Mouse (Mus musculus): Measurements from ENCODE around the gene Hmgcl. TPM values are rescaled to one million over a fixed set of nuclear protein-coding genes. Genes with fewer than 3 reads are reported as not detected.
A peak's percentile ranks its signal among the peaks of the same experiment; 100 is the strongest.

Gene Hmgcl
- total RNA-seq, 2 experiments from 2014 or later, result 72.7 to 86.8 TPM

GRCm38 (mm10) chr4:135954241-135954640, 8.0 kb downstream of the Hmgcl start:
- DNase-seq, result peak; percentile 79 to 86
- intact Hi-C loops (cut with DNase I), result no loop called here

- DNase-seq, result no peak
- intact Hi-C loops (cut with DNase I), result no loop called here
Measured at GRCm38 (mm10) chr4:135955886-135956285, 9.6 kb downstream of the Hmgcl start.

GRCm38 (mm10) chr4:135958354-135958753, 12.1 kb downstream of the Hmgcl start:
- intact Hi-C loops (cut with DNase I), result no loop called here
- DNase-seq, result no peak

GRCm38 (mm10) chr4:135960717-135961116, 14.5 kb downstream of the Hmgcl start:
- peak; percentile 79 to 85 for DNase-seq
- intact Hi-C loops (cut with DNase I), result loop anchor here (1.0 kb wide), 1 partner anchor 70 kb away; no protein-coding TSS in a partner anchor

GRCm38 (mm10) chr4:135961709-135962108, 15.5 kb downstream of the Hmgcl start:
- intact Hi-C loops (cut with DNase I), result loop anchor here (2.0 kb wide), 1 partner anchor 59 kb away; the partner anchor contains the start of gene Eloa

GRCm38 (mm10) chr4:135962198-135962597, 15.9 kb downstream of the Hmgcl start:
- DNase-seq, result no peak
- intact Hi-C loops (cut with DNase I), result loop anchor here (2.0 kb wide), 1 partner anchor 59 kb away; the partner anchor contains the start of gene Eloa

More at GRCm38 (mm10) chr4:135961709-135962108, 15.5 kb downstream of the Hmgcl start:
- DNase-seq, result no peak

- DNase-seq, result no peak
- intact Hi-C loops (cut with DNase I), result loop anchor here (2.0 kb wide), 1 partner anchor 58 kb away; the partner anchor contains the start of gene Eloa
Measured at GRCm38 (mm10) chr4:135962946-135963345, 16.7 kb downstream of the Hmgcl start.

- DNase-seq, result peak; percentile 94
- intact Hi-C loops (cut with DNase I), result loop anchor here (2.0 kb wide), 1 partner anchor 57 kb away; the partner anchor contains the start of gene Eloa
Measured at GRCm38 (mm10) chr4:135963457-135964193, 17.4 kb downstream of the Hmgcl start, which contains the start of gene Gale. Gene Gale, plus strand, starts transcription at chr4:135963727.

- DNase-seq, result no peak
- intact Hi-C loops (cut with DNase I), result no loop called here
Measured at GRCm38 (mm10) chr4:135964426-135964825, 18.2 kb downstream of the Hmgcl start.

GRCm38 (mm10) chr4:135965113-135965512, 18.9 kb downstream of the Hmgcl start:
- DNase-seq, result no peak
- intact Hi-C loops (cut with DNase I), result no loop called here

- intact Hi-C loops (cut with DNase I), result no loop called here
- no peak for DNase-seq
Measured at GRCm38 (mm10) chr4:135966283-135966682, 20.0 kb downstream of the Hmgcl start.

GRCm38 (mm10) chr4:135967086-135967760, 21.0 kb downstream of the Hmgcl start:
- no peak for DNase-seq
- intact Hi-C loops (cut with DNase I), result no loop called here

- DNase-seq, result no peak
- intact Hi-C loops (cut with DNase I), result no loop called here
Measured at GRCm38 (mm10) chr4:135968271-135968869, 22.1 kb downstream of the Hmgcl start.

GRCm38 (mm10) chr4:135969070-135969750, 23.0 kb downstream of the Hmgcl start:
- DNase-seq, result no peak
- intact Hi-C loops (cut with DNase I), result no loop called here

GRCm38 (mm10) chr4:135970585-135970984, 24.3 kb downstream of the Hmgcl start:
- intact Hi-C loops (cut with DNase I), result no loop called here
- DNase-seq, result no peak

GRCm38 (mm10) chr4:135971805-135972555, 25.7 kb downstream of the Hmgcl start:
- intact Hi-C loops (cut with DNase I), result no loop called here
- no peak for DNase-seq

GRCm38 (mm10) chr4:135972556-135972906, 26.3 kb downstream of the Hmgcl start, which contains the start of gene Lypla2:
Gene Lypla2, minus strand, starts transcription at chr4:135972626.
- DNase-seq, result peak; percentile 93
- intact Hi-C loops (cut with DNase I), result no loop called here

- intact Hi-C loops (cut with DNase I), result no loop called here
- DNase-seq, result no peak
Measured at GRCm38 (mm10) chr4:135972911-135973811, 26.9 kb downstream of the Hmgcl start.

- DNase-seq, result no peak
- intact Hi-C loops (cut with DNase I), result no loop called here
Measured at GRCm38 (mm10) chr4:135976146-135976545, 29.9 kb downstream of the Hmgcl start.
